Mouse (Mus musculus): Measurements from ENCODE around the gene Kcnf1. TPM values are rescaled to one million over a fixed set of nuclear protein-coding genes. Genes with fewer than 3 reads are reported as not detected.

Kcnf1 gene
- polyA plus RNA-seq, 2 experiments, result 0.18 to 0.35 TPM

DNA sequence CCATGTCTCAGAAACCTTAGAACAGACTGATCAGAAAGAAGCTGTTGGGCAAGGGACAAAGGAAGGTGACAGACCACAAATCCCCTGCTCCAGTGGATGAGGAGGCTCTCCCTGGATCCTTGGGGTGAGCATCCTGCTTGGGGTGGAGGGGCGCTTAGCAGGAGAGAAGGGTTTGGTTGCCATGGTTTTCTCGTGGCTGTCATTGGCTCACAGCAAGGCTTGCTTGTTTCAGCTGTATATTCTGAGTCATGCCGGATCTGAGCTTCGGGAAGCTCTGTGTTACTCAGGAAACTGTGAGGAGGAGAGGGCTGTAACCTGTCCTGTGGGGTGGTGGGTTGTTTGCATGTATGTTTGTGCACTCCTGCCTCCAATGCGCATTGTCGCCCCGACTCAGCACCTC is 23.8 kb downstream of the Kcnf1 start:
- WGBS (ENCODE audit: insufficient replicate concordance), result 62% methylated on average over 7 of the region's 7 CpGs
- DNase-seq (ENCODE audit: low read depth in 3 of 3, low spot score in 3 of 3) (no peak), ATAC-seq (ENCODE audit: insufficient read depth) (no peak)
- no peaks in the 10 kb centered on the region for H3K4me1 ChIP-seq (replicated peaks; ENCODE audit: control insufficient read depth in 2 of 2, insufficient read depth in 2 of 2, low read length in 1 of 2)
- no peaks in the 10 kb centered on the region for H3K36me3 ChIP-seq (replicated peaks; ENCODE audit: control insufficient read depth, insufficient read depth, low read depth)
- TF ChIP-seq EP300 (IDR thresholded peaks at IDR 0.05; ENCODE audit: low read depth), result no peak
- no peak for TF ChIP-seq CTCF (IDR thresholded peaks at IDR 0.05; ENCODE audit: low read depth)
- H3K9me3 ChIP-seq (ENCODE audit: control insufficient read depth, low read length), result no peaks in the 10 kb centered on the region
- H3K4me2 ChIP-seq (ENCODE audit: low read depth), result no peak overlapping the region
- H3K9ac ChIP-seq (replicated peaks), result no peak overlapping the region
- no peak overlapping the region for H3K4me3 ChIP-seq (ENCODE audit: insufficient read depth in 1 of 2, low read depth in 2 of 2, low read length in 2 of 2)
- no peaks in the 10 kb centered on the region for H3K27me3 ChIP-seq (ENCODE audit: control insufficient read depth, insufficient read depth, low read length)
- no peak overlapping the region for H3K27ac ChIP-seq

DNA sequence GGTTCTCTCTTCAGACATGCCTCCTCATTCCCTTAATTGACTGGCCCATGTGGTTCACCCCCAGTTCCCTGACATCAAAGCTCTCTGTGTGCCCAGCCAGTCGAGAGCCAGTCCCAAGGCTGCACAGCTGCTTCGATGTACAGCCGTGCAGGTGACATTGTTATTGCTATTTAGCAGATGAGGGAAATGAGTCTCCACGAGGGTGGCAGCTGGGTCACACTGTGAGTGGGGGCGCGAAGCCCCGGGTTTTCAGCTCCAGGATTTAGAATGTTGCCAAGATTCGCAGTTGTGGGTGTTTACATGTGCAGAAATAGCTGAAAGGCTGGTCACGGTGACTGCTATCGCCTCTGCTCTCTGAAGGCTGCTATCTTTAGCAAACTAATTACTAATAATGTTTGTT is 27.8 kb downstream of the Kcnf1 start:
- no peak overlapping the region for H3K4me3 ChIP-seq (ENCODE audit: insufficient read depth in 1 of 2, low read depth in 2 of 2, low read length in 2 of 2)
- DNase-seq (ENCODE audit: low read depth in 3 of 3, low spot score in 3 of 3) (no peak), ATAC-seq (ENCODE audit: insufficient read depth) (no peak)
- H3K4me1 ChIP-seq (replicated peaks; ENCODE audit: control insufficient read depth in 2 of 2, insufficient read depth in 2 of 2, low read length in 1 of 2), result no peaks in the 10 kb centered on the region
- H3K4me2 ChIP-seq (ENCODE audit: low read depth), result no peak overlapping the region
- no peak overlapping the region for H3K9ac ChIP-seq (replicated peaks)
- H3K9me3 ChIP-seq (ENCODE audit: control insufficient read depth, low read length), result no peaks in the 10 kb centered on the region
- H3K36me3 ChIP-seq (replicated peaks; ENCODE audit: control insufficient read depth, insufficient read depth, low read depth), result no peaks in the 10 kb centered on the region
- TF ChIP-seq CTCF (IDR thresholded peaks at IDR 0.05; ENCODE audit: low read depth) (no peak), EP300 (IDR thresholded peaks at IDR 0.05; ENCODE audit: low read depth) (no peak)
- no peaks in the 10 kb centered on the region for H3K27me3 ChIP-seq (ENCODE audit: control insufficient read depth, insufficient read depth, low read length)
- H3K27ac ChIP-seq, result no peak overlapping the region
- WGBS (ENCODE audit: insufficient replicate concordance), result 64% methylated on average over 10 of the region's 10 CpGs

DNA sequence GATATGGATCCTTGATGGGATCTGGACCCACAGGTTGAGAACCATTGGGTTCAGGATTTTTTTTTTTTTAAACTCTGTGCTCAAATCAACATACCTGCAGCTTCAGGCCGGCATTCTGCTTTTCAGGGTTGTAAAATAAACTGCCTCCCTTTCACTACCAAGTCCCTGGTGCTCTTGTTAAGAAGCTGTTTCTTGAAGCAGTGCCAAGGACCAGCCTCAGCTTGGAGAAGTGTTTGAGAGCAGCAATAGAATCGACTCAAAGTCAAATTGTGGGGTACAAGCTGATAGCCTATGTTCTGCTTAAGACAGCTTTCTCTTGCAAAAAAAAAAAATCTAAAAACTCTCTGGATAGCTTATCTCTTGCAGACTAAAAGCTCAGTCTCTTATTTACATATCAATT is 34.9 kb downstream of the Kcnf1 start:
- no peak for TF ChIP-seq EP300 (IDR thresholded peaks at IDR 0.05; ENCODE audit: low read depth)
- TF ChIP-seq CTCF (IDR thresholded peaks at IDR 0.05; ENCODE audit: low read depth), result no peak
- H3K27me3 ChIP-seq (ENCODE audit: control insufficient read depth, insufficient read depth, low read length), result no peaks in the 10 kb centered on the region
- WGBS (ENCODE audit: insufficient replicate concordance), result 39% methylated on average over 2 of the region's 2 CpGs
- H3K27ac ChIP-seq, result no peak overlapping the region
- no peaks in the 10 kb centered on the region for H3K4me1 ChIP-seq (replicated peaks; ENCODE audit: control insufficient read depth in 2 of 2, insufficient read depth in 2 of 2, low read length in 1 of 2)
- no peaks in the 10 kb centered on the region for H3K9me3 ChIP-seq (ENCODE audit: control insufficient read depth, low read length)
- H3K4me3 ChIP-seq (ENCODE audit: insufficient read depth in 1 of 2, low read depth in 2 of 2, low read length in 2 of 2), result no peak overlapping the region
- DNase-seq (ENCODE audit: low read depth in 3 of 3, low spot score in 3 of 3) (no peak), ATAC-seq (ENCODE audit: insufficient read depth) (no peak)
- no peak overlapping the region for H3K9ac ChIP-seq (replicated peaks)
- H3K36me3 ChIP-seq (replicated peaks; ENCODE audit: control insufficient read depth, insufficient read depth, low read depth), result no peaks in the 10 kb centered on the region
- H3K4me2 ChIP-seq (ENCODE audit: low read depth), result no peak overlapping the region

DNA sequence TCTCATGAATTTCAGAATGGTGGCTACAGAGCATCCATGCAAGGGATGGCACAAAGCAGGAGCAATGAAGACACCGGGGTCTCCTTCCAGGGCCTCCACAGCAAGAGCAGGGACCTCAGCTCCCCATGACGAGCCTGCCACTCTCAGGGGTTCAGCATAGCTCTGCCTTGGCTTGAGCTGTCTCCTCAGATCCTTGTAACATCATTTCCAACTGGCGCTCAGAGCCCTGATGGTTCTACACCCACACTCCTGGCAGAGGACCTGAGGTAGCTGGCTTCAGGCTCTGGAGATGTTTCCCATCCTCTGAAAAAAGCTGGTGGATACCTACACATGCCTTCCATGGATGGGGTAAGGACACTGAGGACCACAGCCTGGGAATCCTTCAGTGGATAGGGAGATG is 36.3 kb downstream of the Kcnf1 start:
- DNase-seq (ENCODE audit: low read depth in 3 of 3, low spot score in 3 of 3) (no peak), ATAC-seq (ENCODE audit: insufficient read depth) (no peak)
- H3K27me3 ChIP-seq (ENCODE audit: control insufficient read depth, insufficient read depth, low read length), result no peaks in the 10 kb centered on the region
- 47% methylated on average over 3 of the region's 3 CpGs for WGBS (ENCODE audit: insufficient replicate concordance)
- no peak overlapping the region for H3K4me3 ChIP-seq (ENCODE audit: insufficient read depth in 1 of 2, low read depth in 2 of 2, low read length in 2 of 2)
- H3K4me2 ChIP-seq (ENCODE audit: low read depth), result no peak overlapping the region
- H3K9me3 ChIP-seq (ENCODE audit: control insufficient read depth, low read length), result no peaks in the 10 kb centered on the region
- TF ChIP-seq CTCF (IDR thresholded peaks at IDR 0.05; ENCODE audit: low read depth) (no peak), EP300 (IDR thresholded peaks at IDR 0.05; ENCODE audit: low read depth) (no peak)
- H3K9ac ChIP-seq (replicated peaks), result no peak overlapping the region
- H3K4me1 ChIP-seq (replicated peaks; ENCODE audit: control insufficient read depth in 2 of 2, insufficient read depth in 2 of 2, low read length in 1 of 2), result no peaks in the 10 kb centered on the region
- H3K36me3 ChIP-seq (replicated peaks; ENCODE audit: control insufficient read depth, insufficient read depth, low read depth), result no peaks in the 10 kb centered on the region
- H3K27ac ChIP-seq, result no peak overlapping the region

DNA sequence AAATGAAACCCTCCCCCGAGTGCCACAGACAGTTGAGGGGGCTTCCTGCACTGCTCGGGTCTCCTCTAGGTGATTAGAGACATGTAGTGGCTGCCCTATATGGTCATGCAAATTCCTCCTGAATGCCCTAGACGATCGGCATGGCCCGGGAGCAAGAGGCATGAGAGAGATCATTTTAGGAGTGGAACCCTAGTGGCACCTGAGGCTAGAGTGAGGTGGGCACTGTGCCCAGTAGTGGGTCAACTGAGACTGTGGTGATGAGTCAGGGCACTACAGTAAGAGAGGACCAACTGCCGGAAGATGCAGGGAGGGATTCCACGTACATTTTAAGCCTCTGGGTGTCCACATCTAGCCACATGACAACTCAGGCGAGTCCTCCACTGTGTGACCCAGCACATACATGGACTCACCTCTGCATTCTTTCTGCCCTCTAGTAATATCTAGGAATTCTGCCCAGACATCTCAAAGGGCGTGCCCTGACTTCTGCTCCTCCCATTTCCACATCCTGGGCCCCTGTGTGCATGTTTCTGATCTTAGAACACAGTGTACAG is 42.1 kb downstream of the Kcnf1 start:
- no peaks in the 10 kb centered on the region for H3K9me3 ChIP-seq (ENCODE audit: control insufficient read depth, low read length)
- no peaks in the 10 kb centered on the region for H3K27me3 ChIP-seq (ENCODE audit: control insufficient read depth, insufficient read depth, low read length)
- DNase-seq (ENCODE audit: low read depth in 3 of 3, low spot score in 3 of 3) (no peak), ATAC-seq (ENCODE audit: insufficient read depth) (no peak)
- no peak overlapping the region for H3K4me3 ChIP-seq (ENCODE audit: insufficient read depth in 1 of 2, low read depth in 2 of 2, low read length in 2 of 2)
- WGBS (ENCODE audit: insufficient replicate concordance), result 52% methylated on average over 9 of the region's 9 CpGs
- H3K36me3 ChIP-seq (replicated peaks; ENCODE audit: control insufficient read depth, insufficient read depth, low read depth), result no peaks in the 10 kb centered on the region
- H3K4me2 ChIP-seq (ENCODE audit: low read depth), result no peak overlapping the region
- TF ChIP-seq EP300 (IDR thresholded peaks at IDR 0.05; ENCODE audit: low read depth), result no peak
- no peak for TF ChIP-seq CTCF (IDR thresholded peaks at IDR 0.05; ENCODE audit: low read depth)
- H3K9ac ChIP-seq (replicated peaks), result no peak overlapping the region
- H3K27ac ChIP-seq, result no peak overlapping the region
- H3K4me1 ChIP-seq (replicated peaks; ENCODE audit: control insufficient read depth in 2 of 2, insufficient read depth in 2 of 2, low read length in 1 of 2), result no peaks in the 10 kb centered on the region
